Mouse (Mus musculus) CD4-positive, CD25-positive, alpha-beta regulatory T cell, adult 4 months (primary cell): Measurements from ENCODE around the gene Sgsh. TPM values are rescaled to one million over a fixed set of nuclear protein-coding genes. Genes with fewer than 3 reads are reported as not detected.

Experiments used
- ATAC-seq: one replicate; pipeline ENCODE4 v1.8.0; 2017
- polyA plus RNA-seq, 2 experiments: library from polyadenylated mRNA; unstranded; fragments of 100-300 nt; shearing (Covaris generic); gene quantifications; one replicate each; pipeline ENCODE4 v1.2.1; 2017

Gene Sgsh
- polyA plus RNA-seq, 2 experiments from 2014 or later, result 7.4 to 19.9 TPM

GRCm38 (mm10) chr11:119375425-119375824 lies 20.1 kb upstream of the Sgsh start:
- no peak for ATAC-seq

- ATAC-seq, result peak; percentile 74
Observed at GRCm38 (mm10) chr11:119363534-119364145, 8.3 kb upstream of the Sgsh start.

GRCm38 (mm10) chr11:119362769-119363533 lies 7.6 kb upstream of the Sgsh start:
- no peak for ATAC-seq

- ATAC-seq, result no peak
Observed at GRCm38 (mm10) chr11:119359089-119359488, 3.8 kb upstream of the Sgsh start.

DNA sequence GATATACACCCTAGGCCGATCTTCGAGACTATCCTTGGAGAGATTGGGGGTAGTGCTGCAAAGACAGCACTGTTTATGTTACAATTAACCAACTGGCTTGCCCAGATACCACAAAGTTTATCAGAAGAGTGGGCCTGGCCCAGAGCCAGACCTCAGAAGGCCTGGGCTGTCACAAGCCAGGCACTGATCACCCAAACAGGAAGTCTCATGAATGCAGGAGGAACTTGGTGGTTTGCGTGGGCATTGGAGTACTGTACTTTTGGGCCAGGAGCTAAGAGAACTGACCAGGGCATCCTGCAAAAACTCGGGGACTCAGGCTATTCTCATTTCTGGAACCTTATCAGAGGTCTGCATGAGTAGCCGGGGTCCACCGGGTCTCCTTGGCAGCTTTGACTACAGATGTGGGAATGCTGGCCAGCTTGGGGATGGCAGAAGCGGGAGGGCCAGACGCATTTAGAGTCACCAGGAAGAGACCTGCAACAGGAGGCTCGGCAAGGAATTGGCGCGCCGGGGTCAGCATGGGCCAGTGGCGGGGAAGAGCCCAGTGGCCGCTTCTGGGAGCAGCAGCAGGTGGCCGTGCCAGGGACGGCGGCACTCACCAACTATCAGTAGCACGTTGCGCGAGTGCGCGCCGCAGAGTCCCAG lies 416 bp downstream of the Sgsh start:
- peak; percentile 68 for ATAC-seq

DNA sequence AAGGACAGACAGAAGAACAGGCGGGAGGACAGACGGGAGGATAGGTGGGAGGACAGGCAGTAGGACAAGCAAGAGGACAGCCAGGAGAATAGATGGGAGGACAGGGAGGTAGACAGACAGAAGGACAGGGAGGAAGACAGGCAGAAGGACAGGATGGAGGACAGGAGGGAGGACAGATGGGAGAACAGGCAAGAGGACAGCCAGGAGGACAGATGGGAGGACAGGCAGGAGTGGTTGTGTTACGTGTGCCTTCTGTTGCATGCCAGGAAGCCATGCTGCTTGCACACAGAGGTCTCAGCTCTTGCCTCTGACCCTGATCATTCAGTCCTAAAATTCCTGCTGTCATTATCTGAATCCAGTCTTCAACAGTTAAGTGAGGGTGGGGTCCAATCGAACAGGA lies 1.4 kb downstream of the Sgsh start:
- no peak for ATAC-seq

DNA sequence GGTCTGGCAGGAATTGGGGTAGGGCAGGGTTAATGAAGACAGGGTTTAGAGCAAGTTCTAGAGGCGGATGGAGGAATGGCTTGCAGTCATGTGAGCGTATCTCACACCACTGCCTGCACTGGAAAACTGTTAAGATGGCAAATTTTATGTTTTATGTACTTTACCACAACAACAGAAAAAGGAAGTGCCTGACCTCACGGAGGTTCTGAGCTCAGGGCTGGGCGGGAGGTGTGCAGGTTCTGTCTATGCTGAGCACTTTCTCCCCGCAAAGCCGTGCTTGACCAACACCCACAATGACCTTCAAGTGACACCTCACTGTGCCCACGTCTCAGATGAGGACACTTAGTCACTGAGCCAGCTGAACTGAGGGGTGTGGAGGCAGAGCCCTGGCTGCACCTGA lies 3.2 kb downstream of the Sgsh start:
- peak; percentile 18 for ATAC-seq

GRCm38 (mm10) chr11:119347125-119347524 lies 8.2 kb downstream of the Sgsh start:
- ATAC-seq, result no peak

GRCm38 (mm10) chr11:119344865-119345264 lies 10.5 kb downstream of the Sgsh start:
- ATAC-seq, result no peak

GRCm38 (mm10) chr11:119344178-119344577 lies 11.2 kb downstream of the Sgsh start:
- no peak for ATAC-seq

DNA sequence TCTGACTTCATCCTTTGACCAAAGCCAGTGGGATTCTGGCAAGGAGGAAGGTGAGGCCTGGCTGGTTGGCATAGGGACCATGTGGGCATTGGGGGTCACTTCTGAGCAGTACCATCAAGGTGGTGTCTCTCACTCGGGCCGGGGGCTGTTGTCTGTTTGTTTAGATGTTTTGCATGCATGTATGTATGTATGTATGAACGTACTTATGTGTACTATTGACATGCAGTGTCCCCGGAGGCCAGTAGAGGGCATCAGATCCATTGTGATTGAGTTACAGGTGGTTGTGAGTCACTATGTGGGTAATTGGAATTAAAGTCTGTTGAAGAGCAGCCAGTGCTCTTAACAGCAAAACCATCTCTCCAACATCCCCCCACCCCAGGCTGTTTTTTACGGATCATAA lies 15.7 kb downstream of the Sgsh start:
- peak; percentile 75 for ATAC-seq

GRCm38 (mm10) chr11:119339179-119339578 lies 16.2 kb downstream of the Sgsh start:
- ATAC-seq, result no peak

- ATAC-seq, result no peak
Observed at GRCm38 (mm10) chr11:119338271-119339059, 16.9 kb downstream of the Sgsh start.

DNA sequence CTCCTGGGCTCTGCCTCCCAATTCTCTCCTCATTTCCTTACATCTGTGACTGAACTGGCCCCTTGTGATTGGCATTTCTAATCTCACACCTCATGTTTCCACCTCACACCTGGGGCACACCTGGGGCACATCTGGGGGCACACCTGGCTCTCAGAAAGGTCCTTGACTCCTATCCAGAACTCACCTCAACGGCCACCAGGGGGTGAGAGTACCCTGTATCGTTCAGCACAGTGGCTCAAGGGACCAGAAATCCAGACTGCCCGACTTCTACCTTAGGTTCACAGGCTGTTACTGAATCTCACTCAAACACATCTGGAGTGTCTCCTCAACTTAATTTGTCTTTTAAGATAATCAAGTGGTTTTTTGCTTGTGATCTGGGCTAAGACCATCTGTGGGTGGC lies 23.4 kb downstream of the Sgsh start:
- ATAC-seq, result no peak

GRCm38 (mm10) chr11:119330592-119330991 lies 24.7 kb downstream of the Sgsh start:
- ATAC-seq, result no peak

GRCm38 (mm10) chr11:119325068-119325467 lies 30.3 kb downstream of the Sgsh start:
- no peak for ATAC-seq

DNA sequence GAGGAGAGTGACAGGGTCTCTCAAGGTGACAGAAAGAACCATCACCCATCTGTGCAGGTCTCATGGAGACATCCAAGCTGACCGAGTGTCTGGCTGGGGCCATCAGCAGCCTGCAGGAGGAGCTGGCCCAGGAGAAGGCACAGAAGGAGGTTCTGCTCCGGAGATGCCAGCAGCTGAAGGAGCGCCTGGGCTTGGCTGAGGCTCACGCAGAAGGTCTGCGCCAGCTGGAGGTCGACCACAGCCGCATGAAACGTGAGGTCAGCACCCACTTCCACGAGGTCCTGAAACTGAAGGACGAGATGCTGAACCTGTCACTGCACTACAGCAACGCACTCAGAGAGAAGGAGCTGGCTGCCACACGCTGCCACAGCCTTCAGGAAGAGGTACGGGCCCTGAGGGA lies 32.8 kb downstream of the Sgsh start:
- ATAC-seq, result no peak

GRCm38 (mm10) chr11:119316720-119317119 lies 38.6 kb downstream of the Sgsh start:
- ATAC-seq, result no peak

DNA sequence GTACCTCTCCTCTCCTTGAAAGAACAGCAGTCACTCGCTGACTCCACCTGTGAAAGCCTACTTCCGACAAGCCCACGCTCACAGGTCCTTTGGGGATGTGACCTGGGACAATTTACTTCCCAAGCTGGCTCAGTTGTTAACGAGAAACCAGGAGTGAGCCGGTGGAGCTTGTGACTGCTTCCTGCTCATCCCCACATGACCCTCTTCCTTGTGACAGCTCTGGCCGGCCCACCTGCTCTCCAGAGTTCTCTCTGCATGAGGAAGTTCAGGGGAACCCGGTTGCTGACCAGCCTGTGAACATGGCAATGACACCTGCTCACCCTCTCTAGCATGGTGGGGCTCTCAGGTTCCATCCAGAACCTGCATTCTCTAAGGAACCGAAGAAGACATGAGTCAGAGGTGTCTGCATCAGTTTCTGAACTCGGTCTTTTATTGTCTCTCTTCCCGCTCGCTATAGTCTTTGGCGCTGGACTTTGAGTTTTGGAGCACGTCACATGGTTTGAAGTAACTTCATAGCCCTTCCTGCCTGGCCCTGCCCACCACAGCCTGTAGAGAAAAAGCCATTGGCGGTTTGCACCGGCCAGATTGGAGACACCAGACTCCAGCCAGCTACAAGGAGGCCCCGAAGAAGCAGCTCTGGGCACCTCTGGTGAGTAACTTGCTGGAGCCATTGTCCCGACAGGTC lies 40.9 kb downstream of the Sgsh start:
- ATAC-seq, result no peak

DNA sequence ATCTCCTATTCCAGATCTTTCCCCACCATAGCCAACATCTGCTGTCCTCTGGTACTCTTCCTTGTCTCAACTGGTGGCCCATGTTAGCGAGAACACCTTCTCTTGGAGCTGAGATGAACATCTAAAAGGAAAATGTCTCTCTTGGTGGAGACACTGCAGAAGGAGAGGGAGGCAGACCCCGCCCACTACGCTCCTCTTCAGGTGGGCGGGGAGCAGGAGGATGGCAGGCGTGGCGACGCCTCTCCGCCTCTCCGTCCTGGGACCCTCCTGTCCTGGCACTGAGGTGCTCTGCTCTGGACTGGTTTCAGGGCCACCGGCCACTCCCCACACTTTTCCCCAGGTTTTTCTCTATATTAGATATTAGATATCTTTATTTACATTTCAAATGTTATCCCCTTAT lies 44.7 kb downstream of the Sgsh start:
- ATAC-seq, result no peak

GRCm38 (mm10) chr11:119307916-119308315 lies 47.4 kb downstream of the Sgsh start:
- no peak for ATAC-seq

- no peak for ATAC-seq
Observed at GRCm38 (mm10) chr11:119307658-119307867, 47.8 kb downstream of the Sgsh start, which contains the start of gene Card14. Card14 (plus strand) TSS chr11:119307768.
